Mouse (Mus musculus): ENCODE results near the gene Gale.

GRCm38 (mm10) chr4:135919280-135919639 is 44.3 kb upstream of the Gale start:
- TF ChIP-seq CTCF (IDR thresholded peaks at IDR 0.05; ENCODE audit: low read depth) (no peak), EP300 (IDR thresholded peaks at IDR 0.05; ENCODE audit: low read depth) (no peak)
